Mouse (Mus musculus) liver, postnatal 0 days (tissue): ENCODE results near the gene Sphk2.

Experiments
- CTCF ChIP-seq: sonication (generic); IDR thresholded peaks from 2 replicates; pipeline ENCODE4 v1.5.1; 2016; ENCODE audit warnings: antibody characterized with exemption, low read depth
- EP300 ChIP-seq: IDR thresholded peaks from 2 replicates; pipeline ENCODE4 v1.6.1; 2016; ENCODE audit warnings: antibody characterized with exemption, low read depth, mild to moderate bottlenecking

GRCm38 (mm10) chr7:45755703-45756102, 37.9 kb upstream of the Sphk2 start:
- TF ChIP-seq CTCF (no peak), EP300 (no peak)
